Mouse (Mus musculus) lung, postnatal 0 days (tissue): Measurements from ENCODE around the gene Tmem132c.

Experiments
- CTCF ChIP-seq: IDR thresholded peaks from 2 replicates; pipeline ENCODE4 v1.5.1; 2016; ENCODE audit warnings: antibody characterized with exemption, mild to moderate bottlenecking
- EP300 ChIP-seq: IDR thresholded peaks from 2 replicates; pipeline ENCODE4 v1.6.1; 2016; ENCODE audit warnings: antibody characterized with exemption, mild to moderate bottlenecking, control low read depth

DNA sequence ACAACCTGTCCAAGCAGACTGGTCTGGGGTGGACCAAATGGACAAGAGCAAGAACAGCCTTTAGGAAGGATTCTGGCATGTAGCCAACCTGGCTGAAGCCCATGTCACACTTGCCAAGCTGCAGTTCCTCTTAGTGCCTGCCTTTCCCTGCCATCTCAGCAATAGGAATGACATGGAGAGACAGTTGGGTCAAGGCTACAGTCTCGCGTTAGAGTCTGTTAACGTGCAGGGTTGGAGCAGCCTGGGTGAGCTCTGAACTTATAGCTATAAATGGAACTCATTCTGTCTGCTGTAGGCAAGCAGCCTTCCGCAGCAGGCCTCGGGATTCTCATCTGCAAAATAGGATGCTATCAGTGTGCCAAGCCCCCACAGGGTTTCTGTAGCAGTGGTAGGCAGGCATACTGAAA is 305.0 kb downstream of the Tmem132c start:
- no peak for TF ChIP-seq CTCF
- no peak for TF ChIP-seq EP300
